Mouse (Mus musculus) adrenal gland, postnatal 36 days (tissue): ENCODE measurements at regions not wholly inside any gene's neighbourhood (a gene's known extent, or its start where the extent isn't known, plus 50 kb on each side); places are given as distances from the start of the nearest gene placed in this dataset.

Source experiments
- DNase-seq, 2 experiments: peaks; one replicate each; pipeline ENCODE4 v3.0.0; 2021; ENCODE audit warnings: mixed read lengths in 1 of 2

DNA sequence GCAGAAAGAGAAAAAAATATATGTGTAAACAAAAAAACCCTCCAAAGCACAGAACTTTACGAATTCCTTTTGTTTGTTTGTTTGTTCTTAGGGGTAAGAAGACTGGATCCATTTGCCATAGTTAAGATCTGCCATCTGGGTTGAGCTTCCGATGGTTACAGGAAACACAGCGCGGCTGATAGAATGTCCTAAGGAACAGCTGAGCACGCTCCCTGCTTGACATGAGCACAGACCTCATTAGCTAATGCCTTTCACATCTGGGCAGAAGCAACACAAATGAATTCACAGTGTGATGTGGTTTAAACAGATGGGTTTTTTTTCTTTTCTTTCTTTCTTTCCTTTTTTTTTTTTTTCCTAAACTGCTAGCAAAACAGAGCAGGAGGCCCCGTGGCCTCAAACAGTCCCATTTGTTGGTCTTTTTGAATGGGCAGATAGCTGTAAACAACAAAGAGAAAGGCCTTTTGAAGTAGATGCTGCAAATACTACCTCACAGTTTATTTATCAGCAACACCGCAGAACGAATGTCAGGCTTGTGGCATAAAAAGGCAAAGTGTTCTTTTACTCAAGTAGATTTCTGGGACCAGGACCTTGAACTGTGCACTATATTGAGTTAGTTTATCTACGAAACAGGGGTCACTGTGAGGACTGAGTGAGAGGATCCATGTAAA lies 61.0 kb upstream of the Raph1 start:
- DNase-seq = no peak

- DNase-seq = no peak
These were observed 60.5 kb upstream of the Raph1 start for GRCm38 (mm10) chr1:60627367-60627766.

DNA sequence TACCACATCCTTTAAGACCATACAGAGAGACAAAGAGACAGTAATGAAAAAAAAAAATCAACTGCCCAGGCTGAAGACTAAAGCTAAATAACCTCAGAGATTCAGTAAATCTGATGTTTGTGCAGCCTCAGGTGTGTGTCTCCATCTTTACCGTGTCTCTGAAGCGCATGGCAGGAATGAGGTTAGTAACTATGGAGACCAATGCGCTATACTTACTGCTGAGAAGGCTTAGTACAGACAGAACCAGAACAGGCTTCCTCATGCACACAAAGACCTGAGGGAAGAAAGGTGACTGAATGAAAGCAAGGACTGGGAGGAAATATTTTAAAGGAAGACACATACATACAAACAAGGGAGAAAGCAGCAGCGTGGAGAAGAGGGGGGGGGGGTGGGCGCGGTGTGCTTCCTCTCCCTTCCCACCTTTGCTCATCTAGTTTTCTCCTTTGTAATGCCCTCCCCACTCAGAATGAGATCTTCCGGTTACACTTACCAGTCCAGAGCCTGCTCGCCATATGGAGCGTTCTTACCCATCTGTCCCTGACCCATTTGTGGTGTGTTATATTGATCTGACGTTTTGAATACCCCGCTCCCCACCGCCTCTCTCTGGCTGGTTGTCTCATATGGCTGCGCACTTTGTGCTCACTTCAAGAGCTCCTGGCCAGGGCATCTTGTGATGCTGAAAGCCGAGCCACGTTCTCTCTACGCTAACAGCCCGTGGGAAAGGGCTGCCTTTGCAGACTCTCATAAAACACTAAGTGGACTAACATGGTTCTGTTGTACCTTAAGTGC lies 59.0 kb upstream of the Raph1 start:
- no peak for DNase-seq

- no peak for DNase-seq
These were observed 57.3 kb upstream of the Raph1 start for GRCm38 (mm10) chr1:60624231-60624630.

GRCm38 (mm10) chr1:60623440-60624016 lies 56.6 kb upstream of the Raph1 start:
- no peak for DNase-seq

DNA sequence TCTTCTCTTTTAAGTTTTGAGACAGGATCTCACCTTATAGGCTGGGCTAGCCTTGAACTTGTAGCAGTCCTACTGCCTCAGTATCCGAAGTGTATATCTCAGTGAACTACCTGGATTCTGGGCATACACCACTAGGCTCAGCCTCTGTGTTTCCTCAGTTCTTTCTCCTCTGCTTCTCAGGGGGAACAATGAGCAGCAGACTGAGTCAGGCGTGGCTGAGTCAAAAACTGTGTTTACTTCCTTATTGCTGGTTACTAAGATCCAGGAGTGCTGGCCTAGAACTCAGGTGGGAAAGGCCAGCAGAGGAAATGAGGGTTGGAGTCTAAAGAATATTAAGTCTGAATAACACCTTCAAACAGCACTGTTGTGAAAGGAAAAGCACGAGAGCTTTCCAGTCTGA lies 54.9 kb upstream of the Raph1 start:
- no peak for DNase-seq

- no peak for DNase-seq
These were observed 54.3 kb upstream of the Raph1 start for GRCm38 (mm10) chr1:60621064-60621726.

- DNase-seq = no peak
These were observed 51.5 kb upstream of the Raph1 start for GRCm38 (mm10) chr1:60618389-60618788.

- no peak for DNase-seq
These were observed 50.0 kb upstream of the Raph1 start for GRCm38 (mm10) chr1:60616916-60617315.
